Comparison of ENCODE assay signal across 13 mouse cellular contexts in the genomic region with DNA sequence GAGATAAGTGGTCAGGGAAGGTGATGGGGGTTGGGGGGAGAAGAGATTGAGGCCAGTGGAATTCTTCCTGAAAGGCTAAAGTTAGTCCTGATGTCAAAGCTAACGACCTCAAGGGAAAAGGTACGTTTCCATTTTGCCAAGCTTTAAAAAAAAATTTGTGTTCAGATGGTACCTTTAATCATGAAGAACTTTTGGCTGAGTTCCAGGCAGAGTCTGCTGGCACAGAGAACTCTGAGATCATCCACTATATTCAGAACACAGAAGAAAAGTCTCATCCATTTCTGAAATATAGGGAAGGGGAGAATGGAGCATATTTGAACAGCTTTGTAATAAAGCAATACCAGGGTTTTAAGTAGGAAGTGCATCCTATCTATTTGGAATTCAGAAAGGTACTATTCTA. TPM values are rescaled to one million over a fixed set of nuclear protein-coding genes. Genes with fewer than 3 reads are reported as not detected.
DNase-seq lines count a peak whose midpoint lies in the region; ATAC-seq and TF ChIP-seq lines count a peak whose summit lies in the region.
"Had no signal": no experiment of that assay in that cellular context is flagged by ENCODE, and none has a peak within 500 bp of the region (broad histone marks: within the 10 kb centered on the region; RNA-seq: fewer than 3 reads in every experiment).

No protein-coding gene starts in this region.

- peak; percentile 75 for DNase-seq in heart, postnatal 0 days (ENCODE audit: low spot score)
- no peak for DNase-seq in heart, adult 9 months (ENCODE audit: low spot score in 2 of 2)
- DNase-seq in midbrain, embryonic 14.5 days = peak; percentile 11
- peak; percentile 32 to 62 for DNase-seq in adrenal gland, postnatal 36 days
- no peak for DNase-seq in thymus, adult 2 months

- TF ChIP-seq POLR2A in myocyte (IDR thresholded peaks at IDR 0.05; ENCODE audit: insufficient read length, low read depth) = no peak
- no peak for TF ChIP-seq POLR2A in thymus, adult 2 months (IDR thresholded peaks at IDR 0.05; ENCODE audit: control insufficient read depth, extremely low read depth, insufficient read depth, low read length, poor library complexity)

- no peak overlapping the region for H3K4me3 ChIP-seq in heart, postnatal 0 days (ENCODE audit: low read depth, low read length)
- no peak overlapping the region for H3K4me3 ChIP-seq in midbrain, embryonic 14.5 days (replicated peaks; ENCODE audit: low read depth, low read length)
- H3K4me3 ChIP-seq in midbrain, embryonic 16.5 days (ENCODE audit: low read depth, low read length) = no peak overlapping the region
- no peak overlapping the region for H3K4me3 ChIP-seq in myocyte
- H3K4me3 ChIP-seq in thymus, adult 2 months (ENCODE audit: control insufficient read depth, insufficient read depth, low read length) = no peak overlapping the region
- H3K4me3 ChIP-seq: embryonic facial prominence, embryonic 13.5 days; liver, embryonic 12.5 days; neural tube, embryonic 13.5 days had no signal

- no peaks in the 10 kb centered on the region for H3K79me2 ChIP-seq in myocyte (ENCODE audit: control insufficient read depth, insufficient read depth)

- no peaks in the 10 kb centered on the region for H3K27me3 ChIP-seq in heart, postnatal 0 days (ENCODE audit: control insufficient read depth, insufficient read depth, low read length)
- no peaks in the 10 kb centered on the region for H3K27me3 ChIP-seq in midbrain, embryonic 14.5 days (ENCODE audit: control insufficient read depth, insufficient read depth, low read length)
- no peaks in the 10 kb centered on the region for H3K27me3 ChIP-seq in midbrain, embryonic 16.5 days (ENCODE audit: control insufficient read depth, insufficient read depth, low read depth, low read length)
- no peaks in the 10 kb centered on the region for H3K27me3 ChIP-seq in myocyte (ENCODE audit: control insufficient read depth, insufficient read depth, insufficient read length)
- H3K27me3 ChIP-seq in thymus, adult 2 months (ENCODE audit: control insufficient read depth, insufficient read depth, low read length) = no peaks in the 10 kb centered on the region
- H3K27me3 ChIP-seq: embryonic facial prominence, embryonic 13.5 days; neural tube, embryonic 13.5 days had no signal

- H3K9me3 ChIP-seq in heart, postnatal 0 days (replicated peaks; ENCODE audit: control insufficient read depth, low read length) = no peaks in the 10 kb centered on the region
- H3K9me3 ChIP-seq in midbrain, embryonic 14.5 days (ENCODE audit: control insufficient read depth, low read length) = no peaks in the 10 kb centered on the region
- no peaks in the 10 kb centered on the region for H3K9me3 ChIP-seq in midbrain, embryonic 16.5 days (replicated peaks; ENCODE audit: control insufficient read depth, low read length, poor library complexity, severe bottlenecking)
- H3K9me3 ChIP-seq: embryonic facial prominence, embryonic 13.5 days; liver, embryonic 12.5 days; neural tube, embryonic 13.5 days had no signal

- peaks cover 8% of the 10 kb centered on the region; the same call in 1 of the 2 replicates for H3K4me1 ChIP-seq in heart, postnatal 0 days (ENCODE audit: control insufficient read depth, insufficient read depth)
- H3K4me1 ChIP-seq in midbrain, embryonic 14.5 days (ENCODE audit: control insufficient read depth, insufficient read depth, low read length) = peaks cover 8% of the 10 kb centered on the region
- peaks cover 6% of the 10 kb centered on the region for H3K4me1 ChIP-seq in midbrain, embryonic 16.5 days (ENCODE audit: control insufficient read depth, insufficient read depth, low read length)
- peaks cover 2% of the 10 kb centered on the region for H3K4me1 ChIP-seq in thymus, adult 2 months (replicated peaks; ENCODE audit: control insufficient read depth, insufficient read depth, low read length)

- TF ChIP-seq CTCF in heart, postnatal 0 days (IDR thresholded peaks at IDR 0.05; ENCODE audit: low read depth) = no peak
- no peak for TF ChIP-seq CTCF in thymus, adult 2 months (IDR thresholded peaks at IDR 0.05; ENCODE audit: borderline replicate concordance, control insufficient read depth, extremely low read depth, insufficient read depth, low read length, poor library complexity)

- no peak overlapping the region for H3ac ChIP-seq in myocyte (ENCODE audit: control insufficient read depth, insufficient read length)

- TF ChIP-seq EP300 in heart, postnatal 0 days (IDR thresholded peaks at IDR 0.05; ENCODE audit: low read depth) = no peak

- no peak overlapping the region for H3K4me2 ChIP-seq in heart, postnatal 0 days (ENCODE audit: low read depth, low read length)
- H3K4me2 ChIP-seq in midbrain, embryonic 14.5 days (ENCODE audit: low read length) = no peak overlapping the region
- no peak overlapping the region for H3K4me2 ChIP-seq in midbrain, embryonic 16.5 days (ENCODE audit: low read length)
- peak overlapping the region; percentile 4 for H3K4me2 ChIP-seq in myocyte (ENCODE audit: low read depth)
- H3K4me2 ChIP-seq: embryonic facial prominence, embryonic 13.5 days; liver, embryonic 12.5 days; neural tube, embryonic 13.5 days had no signal

- no peak overlapping the region for H3K9ac ChIP-seq in heart, postnatal 0 days (replicated peaks; ENCODE audit: low read depth, low read length)
- no peak overlapping the region for H3K9ac ChIP-seq in midbrain, embryonic 14.5 days (replicated peaks; ENCODE audit: low read length)
- H3K9ac ChIP-seq in midbrain, embryonic 16.5 days (ENCODE audit: low read depth, low read length) = no peak overlapping the region
- H3K9ac ChIP-seq: embryonic facial prominence, embryonic 13.5 days; liver, embryonic 12.5 days; neural tube, embryonic 13.5 days had no signal

- 15% methylated on average over 2 of the region's 2 CpGs for WGBS in heart, postnatal 0 days
- 77% methylated on average over 2 of the region's 2 CpGs for WGBS in midbrain, embryonic 14.5 days
- WGBS in midbrain, embryonic 16.5 days = 70% methylated on average over 2 of the region's 2 CpGs
- WGBS in thymus, adult 2 months = 76% methylated on average over 2 of the region's 2 CpGs

- H3K27ac ChIP-seq in heart, postnatal 0 days (ENCODE audit: low read depth) = no peak overlapping the region
- H3K27ac ChIP-seq in midbrain, embryonic 14.5 days (replicated peaks; ENCODE audit: low read depth, low read length) = no peak overlapping the region
- H3K27ac ChIP-seq in midbrain, embryonic 16.5 days (ENCODE audit: low read length) = no peak overlapping the region
- H3K27ac ChIP-seq in thymus, adult 2 months (ENCODE audit: control insufficient read depth, insufficient read depth, low read length) = no peak overlapping the region
- H3K27ac ChIP-seq: embryonic facial prominence, embryonic 13.5 days; liver, embryonic 12.5 days; neural tube, embryonic 13.5 days had no signal

- H3K36me3 ChIP-seq in heart, postnatal 0 days (replicated peaks; ENCODE audit: control insufficient read depth, insufficient read depth, low read length) = no peaks in the 10 kb centered on the region
- H3K36me3 ChIP-seq in midbrain, embryonic 14.5 days (ENCODE audit: control insufficient read depth, insufficient read depth, low read length) = no peaks in the 10 kb centered on the region
- no peaks in the 10 kb centered on the region for H3K36me3 ChIP-seq in midbrain, embryonic 16.5 days (ENCODE audit: control insufficient read depth, insufficient read depth, low read length)
- no peaks in the 10 kb centered on the region for H3K36me3 ChIP-seq in myocyte (ENCODE audit: control insufficient read depth, insufficient read depth)
- H3K36me3 ChIP-seq in thymus, adult 2 months (ENCODE audit: control insufficient read depth, insufficient read depth, low read length) = no peaks in the 10 kb centered on the region
- H3K36me3 ChIP-seq: embryonic facial prominence, embryonic 13.5 days; liver, embryonic 12.5 days; neural tube, embryonic 13.5 days had no signal

- no peak for ATAC-seq in heart, postnatal 0 days (ENCODE audit: insufficient read depth, low read depth)
- ATAC-seq in midbrain, embryonic 14.5 days (ENCODE audit: low FRiP score, low TSS enrichment) = no peak
- no peak for ATAC-seq in midbrain, embryonic 16.5 days
- ATAC-seq: hindbrain, embryonic 16.5 days; liver, embryonic 12.5 days had no signal

RNA-seq across cellular contexts. Expression of a gene that starts 4.4 kb away (rescaled TPM):
- 7.7 and 8.5 TPM in 2 replicates for total RNA-seq in heart, postnatal 0 days (2014; rRNA removed; ENCODE audit: low replicate concordance)
- 8.0 and 10.3 TPM in 2 replicates for polyA plus RNA-seq in heart, postnatal 0 days (2015; fragmentation: Nextera tagmentation; extraction: Ambion mirVana)
- 86.4 and 115 TPM in 2 replicates for polyA plus RNA-seq in midbrain, embryonic 14.5 days (2014; fragmentation: Nextera tagmentation; extraction: Ambion mirVana)
- 80.5 and 94.2 TPM in 2 replicates for polyA plus RNA-seq in midbrain, embryonic 16.5 days (2015; fragmentation: Nextera tagmentation; extraction: Ambion mirVana)
- 10 to 100 TPM; 15.7 to 19.7 TPM for total RNA-seq in adrenal gland, postnatal 36 days (2021)
- polyA plus RNA-seq in myocyte (2012; fragmentation: generic; extraction: Trizol) = 5.7 TPM
- polyA plus RNA-seq in thymus, adult 2 months (2012; rRNA removed) = 26.0 and 26.3 TPM in 2 replicates

RNA-seq across cellular contexts. Expression of a gene that starts 43.9 kb away (rescaled TPM):
- not detected in 2 replicates for total RNA-seq in heart, postnatal 0 days (2014; rRNA removed; ENCODE audit: low replicate concordance)
- not detected in 2 replicates for polyA plus RNA-seq in heart, postnatal 0 days (2015; fragmentation: Nextera tagmentation; extraction: Ambion mirVana)
- polyA plus RNA-seq in midbrain, embryonic 14.5 days (2014; fragmentation: Nextera tagmentation; extraction: Ambion mirVana) = not detected in 2 replicates
- polyA plus RNA-seq in midbrain, embryonic 16.5 days (2015; fragmentation: Nextera tagmentation; extraction: Ambion mirVana) = not detected in 2 replicates
- total RNA-seq in adrenal gland, postnatal 36 days (2021) = not detected
- not detected for polyA plus RNA-seq in myocyte (2012; fragmentation: generic; extraction: Trizol)
- polyA plus RNA-seq in thymus, adult 2 months (2012; rRNA removed) = not detected in 2 replicates
- polyA plus RNA-seq: embryonic facial prominence, embryonic 13.5 days; hindbrain, embryonic 16.5 days; liver, embryonic 12.5 days; neural tube, embryonic 13.5 days had no signal

RNA-seq across cellular contexts. Expression of a gene that starts 43.9 kb away (rescaled TPM):
- total RNA-seq in heart, postnatal 0 days (2014; rRNA removed; ENCODE audit: low replicate concordance) = not detected in 2 replicates
- polyA plus RNA-seq in heart, postnatal 0 days (2015; fragmentation: Nextera tagmentation; extraction: Ambion mirVana) = not detected in 2 replicates
- polyA plus RNA-seq in midbrain, embryonic 14.5 days (2014; fragmentation: Nextera tagmentation; extraction: Ambion mirVana) = not detected in 2 replicates
- polyA plus RNA-seq in midbrain, embryonic 16.5 days (2015; fragmentation: Nextera tagmentation; extraction: Ambion mirVana) = not detected in 2 replicates
- total RNA-seq in adrenal gland, postnatal 36 days (2021) = not detected
- not detected for polyA plus RNA-seq in myocyte (2012; fragmentation: generic; extraction: Trizol)
- not detected in 2 replicates for polyA plus RNA-seq in thymus, adult 2 months (2012; rRNA removed)
- total RNA-seq: layer of hippocampus, adult 18-20 months; megakaryocyte, adult 5-6 weeks had no signal
- polyA plus RNA-seq: embryonic facial prominence, embryonic 13.5 days; hindbrain, embryonic 16.5 days; liver, embryonic 12.5 days; neural tube, embryonic 13.5 days had no signal

RNA-seq across cellular contexts. Expression of a gene that starts 49.6 kb away (rescaled TPM):
- total RNA-seq in heart, postnatal 0 days (2014; rRNA removed; ENCODE audit: low replicate concordance) = 1.8 TPM in 1 of 2 replicates, not detected in the other
- 2.8 TPM in 1 of 2 replicates, not detected in the other for polyA plus RNA-seq in heart, postnatal 0 days (2015; fragmentation: Nextera tagmentation; extraction: Ambion mirVana)
- polyA plus RNA-seq in midbrain, embryonic 14.5 days (2014; fragmentation: Nextera tagmentation; extraction: Ambion mirVana) = 0.11 and 0.18 TPM in 2 replicates
- not detected in 2 replicates for polyA plus RNA-seq in midbrain, embryonic 16.5 days (2015; fragmentation: Nextera tagmentation; extraction: Ambion mirVana)
- not detected for total RNA-seq in adrenal gland, postnatal 36 days (2021)
- polyA plus RNA-seq in myocyte (2012; fragmentation: generic; extraction: Trizol) = 0.16 TPM
- 3.0 and 4.1 TPM in 2 replicates for polyA plus RNA-seq in thymus, adult 2 months (2012; rRNA removed)
- total RNA-seq: layer of hippocampus, adult 18-20 months; megakaryocyte, adult 5-6 weeks had no signal
- polyA plus RNA-seq: liver, embryonic 12.5 days; neural tube, embryonic 13.5 days had no signal

Comparison
In these comparisons a context has a peak if more than half of its experiments do, and no peak if none do; other contexts are left out.
1. DNase-seq: peak in heart, postnatal 0 days (single experiment), midbrain, embryonic 14.5 days (single experiment) and adrenal gland, postnatal 36 days (2 of 2); none in heart, adult 9 months (0 of 2) and thymus, adult 2 months (single experiment).